Mouse (Mus musculus) liver, postnatal 0 days (tissue): ENCODE measurements around the gene Fbxo42.

Source experiments
- CTCF ChIP-seq: sonication (generic); IDR thresholded peaks from 2 replicates; pipeline ENCODE4 v1.5.1; 2016; ENCODE audit warnings: antibody characterized with exemption, low read depth
- EP300 ChIP-seq: IDR thresholded peaks from 2 replicates; pipeline ENCODE4 v1.6.1; 2016; ENCODE audit warnings: antibody characterized with exemption, low read depth, mild to moderate bottlenecking

GRCm38 (mm10) chr4:141246998-141247350 is 99.3 kb downstream of the Fbxo42 start:
- no peak for TF ChIP-seq CTCF
- TF ChIP-seq EP300, result no peak
